Mouse (Mus musculus): ENCODE data around the gene Alox12b. TPM values are rescaled to one million over a fixed set of nuclear protein-coding genes. Genes with fewer than 3 reads are reported as not detected.

Alox12b gene
- total RNA-seq, 1 experiment from 2014 or later: not detected

DNA sequence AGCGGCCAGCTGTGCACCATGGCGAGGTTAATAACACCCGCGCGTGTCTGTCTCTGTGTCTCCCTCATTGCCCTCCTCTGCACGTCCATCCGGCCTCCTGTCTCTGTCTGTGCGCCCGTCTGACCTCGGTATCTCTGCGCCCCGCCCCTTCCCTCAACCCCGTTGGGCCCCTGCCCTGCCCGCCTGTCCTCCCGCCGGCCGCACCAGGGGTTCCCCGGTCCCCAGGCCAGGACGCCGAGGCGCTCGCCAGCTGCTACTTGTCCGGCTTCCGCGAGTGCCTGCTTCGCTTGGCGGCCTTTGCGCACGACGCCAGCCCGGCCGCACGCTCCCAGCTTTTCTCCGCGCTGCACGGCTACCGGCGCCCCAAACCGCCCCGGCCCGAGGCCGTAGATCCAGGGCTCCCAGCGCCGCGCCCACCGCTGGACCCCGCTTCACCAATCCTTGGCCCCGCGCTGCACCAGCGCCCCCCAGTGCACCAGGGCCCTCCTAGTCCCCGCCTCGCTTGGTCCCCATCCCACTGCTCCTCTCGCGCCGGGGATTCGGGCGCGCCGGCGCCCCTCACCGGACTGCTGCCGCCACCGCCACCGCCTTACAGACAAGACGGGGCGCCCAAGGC is 34.3 kb upstream of the Alox12b start, which contains the start of gene 9130213A22Rik:
Gene 9130213A22Rik (minus strand): TSS at position 254 of the 616 bp plus-strand sequence.
- peak; percentile 13; the same call in 1 of the 2 replicates for ATAC-seq (ENCODE audit: extremely low read depth, insufficient number of reproducible peaks, low FRiP score, poor library complexity, severe bottlenecking)

DNA sequence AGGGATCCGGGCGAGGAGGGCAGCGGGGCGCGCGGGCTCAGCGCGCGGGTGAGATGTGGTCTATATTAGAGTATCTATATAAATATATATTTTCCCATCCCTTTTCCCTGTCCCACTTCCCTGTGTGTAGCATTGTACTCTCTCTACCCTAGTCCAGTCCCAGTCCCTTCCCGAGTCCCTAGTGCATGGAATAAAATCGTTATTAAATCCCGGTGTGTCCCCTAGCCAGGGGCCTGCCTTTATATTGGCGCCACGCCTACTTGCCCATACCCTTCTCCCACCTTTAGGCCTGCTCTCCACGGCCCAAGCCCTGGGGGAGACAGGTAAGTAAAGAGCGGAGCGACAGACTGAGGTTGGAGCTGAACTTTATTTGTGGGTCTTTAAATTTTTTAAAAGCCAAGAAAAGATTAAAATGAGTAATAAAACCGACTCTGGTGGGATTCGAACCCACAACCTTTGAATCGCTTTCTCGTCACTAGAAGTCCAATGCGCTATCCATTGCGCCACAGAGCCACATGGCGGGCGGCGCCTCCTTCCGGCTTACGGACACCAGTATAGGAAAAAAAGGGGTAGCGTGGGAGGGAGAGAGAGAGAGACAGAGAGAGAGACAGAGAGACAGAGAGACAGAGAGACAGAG is 33.6 kb upstream of the Alox12b start:
- ATAC-seq (ENCODE audit: extremely low read depth, insufficient number of reproducible peaks, low FRiP score, poor library complexity, severe bottlenecking): peak; percentile 19; the same call in 1 of the 2 replicates

DNA sequence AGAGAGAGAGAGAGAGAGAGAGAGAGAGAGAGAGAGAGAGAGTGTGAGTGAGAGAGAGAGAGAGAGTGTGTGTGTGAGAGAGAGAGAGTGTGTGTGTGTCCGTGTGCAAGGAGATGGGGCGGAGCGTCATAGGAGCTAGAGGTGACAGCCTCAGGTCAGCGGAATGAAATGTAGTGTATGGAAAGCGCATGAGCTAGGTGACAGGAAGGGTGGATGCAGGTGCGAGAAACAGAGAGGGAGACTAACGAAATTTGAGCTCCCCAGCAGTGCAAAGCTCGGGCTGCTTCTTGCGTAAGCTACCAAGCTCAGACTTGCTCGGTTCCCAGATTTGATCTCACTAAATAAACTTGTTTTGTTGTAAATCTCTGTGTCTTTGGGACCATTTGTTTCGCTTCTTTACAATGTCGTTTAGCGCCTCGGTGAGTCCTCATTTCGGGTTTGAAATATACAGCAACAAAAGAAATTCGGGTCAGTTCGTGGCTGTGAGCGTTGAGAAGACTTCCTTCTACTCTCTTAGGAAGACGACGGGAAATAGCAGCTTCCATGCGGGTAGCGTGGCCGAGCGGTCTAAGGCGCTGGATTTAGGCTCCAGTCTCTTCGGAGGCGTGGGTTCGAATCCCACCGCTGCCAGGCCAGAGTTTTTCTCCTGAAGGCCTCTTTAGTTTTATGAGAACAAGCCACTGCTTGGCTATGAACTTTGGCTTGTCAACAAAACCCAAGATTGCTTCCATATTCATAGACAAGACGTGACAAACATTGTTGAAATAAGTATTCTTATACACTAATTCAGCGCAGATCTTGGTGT is 32.9 kb upstream of the Alox12b start:
- ATAC-seq (ENCODE audit: extremely low read depth, insufficient number of reproducible peaks, low FRiP score, poor library complexity, severe bottlenecking): peak; percentile 30; the same call in 1 of the 2 replicates

DNA sequence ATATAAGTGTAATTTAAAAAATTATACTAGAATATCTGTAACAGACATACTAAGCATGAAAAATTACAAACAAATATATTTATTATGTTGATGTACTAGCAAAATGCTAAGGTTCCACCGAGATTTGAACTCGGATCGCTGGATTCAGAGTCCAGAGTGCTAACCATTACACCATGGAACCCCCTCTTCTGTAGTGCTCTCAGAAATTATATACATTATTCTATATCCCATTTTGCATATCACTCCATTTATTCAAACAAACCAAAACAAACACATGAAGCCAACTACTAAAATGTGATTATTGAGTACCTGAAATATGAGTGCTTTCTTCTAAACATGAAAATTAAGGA is 32.3 kb upstream of the Alox12b start:
- ATAC-seq (ENCODE audit: extremely low read depth, insufficient number of reproducible peaks, low FRiP score, poor library complexity, severe bottlenecking): no peak

DNA sequence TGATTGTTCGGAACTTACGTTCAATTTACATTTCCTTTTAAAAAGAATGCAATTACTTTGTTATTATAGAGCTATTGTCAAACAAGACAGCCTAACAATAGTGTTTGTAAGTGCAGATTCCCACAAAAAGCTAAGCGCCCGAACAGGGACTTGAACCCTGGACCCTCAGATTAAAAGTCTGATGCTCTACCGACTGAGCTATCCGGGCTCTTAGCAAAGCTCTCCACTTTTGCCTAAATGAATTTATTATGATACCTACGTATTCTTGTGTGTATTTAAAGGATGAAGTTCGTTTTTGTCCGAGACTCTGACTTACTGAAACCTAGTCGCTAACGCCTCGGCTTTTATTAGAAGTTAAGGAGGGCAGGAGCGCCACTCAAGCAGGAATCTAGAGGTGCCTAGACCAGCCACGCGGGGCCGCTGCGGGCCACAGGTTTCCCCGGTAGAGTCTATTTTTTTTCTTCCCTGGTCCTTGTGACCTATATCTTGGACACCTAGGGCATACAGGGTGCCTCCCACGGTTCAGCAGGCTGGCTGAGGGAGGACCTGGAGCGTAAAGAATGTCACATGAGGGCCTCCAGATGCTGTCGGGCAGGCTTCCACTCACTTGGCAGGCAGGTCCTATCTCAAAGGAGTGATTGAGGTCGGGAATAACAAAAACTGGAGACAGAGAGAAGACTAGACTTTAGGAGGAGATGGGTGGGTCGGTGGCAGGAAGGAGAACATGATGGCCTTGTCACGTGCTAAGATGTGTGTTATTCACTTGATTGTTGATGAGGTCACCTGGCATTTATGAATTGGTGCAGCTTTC is 31.5 kb upstream of the Alox12b start:
- ATAC-seq (ENCODE audit: extremely low read depth, insufficient number of reproducible peaks, low FRiP score, poor library complexity, severe bottlenecking): peak; percentile 24

DNA sequence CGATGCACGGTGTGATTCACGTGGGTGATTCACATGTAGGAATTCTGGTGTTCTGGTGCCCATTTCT is 31.1 kb upstream of the Alox12b start, which contains the start of gene Aloxe3:
Gene Aloxe3 (plus strand): TSS at position 45 of the 67 bp plus-strand sequence.
- no peak for ATAC-seq (ENCODE audit: extremely low read depth, insufficient number of reproducible peaks, low FRiP score, poor library complexity, severe bottlenecking)

DNA sequence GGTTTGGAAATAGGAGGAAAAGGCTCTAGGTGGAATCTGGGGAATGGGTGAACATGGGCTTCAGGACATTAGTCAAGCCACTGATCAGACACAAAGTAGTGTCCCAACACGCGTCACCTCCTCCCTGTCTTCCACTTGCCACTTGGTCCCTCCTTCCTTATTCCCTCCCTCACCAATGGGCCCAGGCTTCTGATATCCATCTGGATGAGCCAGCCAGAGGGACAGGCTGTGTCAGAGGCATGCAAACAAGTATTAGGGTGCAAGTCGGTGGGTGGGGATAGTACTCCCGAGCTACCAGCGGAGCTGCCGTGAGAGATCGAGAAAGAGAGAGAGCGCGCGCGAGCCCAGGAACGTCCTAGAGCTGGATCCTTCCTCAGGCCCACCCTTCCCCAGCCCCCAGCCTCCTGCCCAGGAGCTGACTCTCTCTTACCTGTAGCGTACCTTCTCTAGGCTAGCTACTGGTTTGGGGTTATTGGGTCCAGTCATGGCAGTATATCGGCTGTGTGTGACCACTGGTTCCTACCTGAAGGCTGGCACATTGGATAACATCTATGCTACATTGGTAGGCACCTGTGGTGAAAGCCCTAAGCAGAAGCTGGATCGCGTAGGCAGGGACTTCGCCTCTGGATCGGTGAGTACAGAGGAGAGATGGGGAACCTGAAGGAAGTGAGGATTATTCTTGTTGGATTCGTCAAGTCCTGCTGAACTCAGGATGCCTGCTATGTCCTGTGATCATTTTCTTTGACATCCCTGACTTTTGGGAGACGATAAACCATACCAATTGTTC is 30.7 kb upstream of the Alox12b start:
- no peak for ATAC-seq (ENCODE audit: extremely low read depth, insufficient number of reproducible peaks, low FRiP score, poor library complexity, severe bottlenecking)

DNA sequence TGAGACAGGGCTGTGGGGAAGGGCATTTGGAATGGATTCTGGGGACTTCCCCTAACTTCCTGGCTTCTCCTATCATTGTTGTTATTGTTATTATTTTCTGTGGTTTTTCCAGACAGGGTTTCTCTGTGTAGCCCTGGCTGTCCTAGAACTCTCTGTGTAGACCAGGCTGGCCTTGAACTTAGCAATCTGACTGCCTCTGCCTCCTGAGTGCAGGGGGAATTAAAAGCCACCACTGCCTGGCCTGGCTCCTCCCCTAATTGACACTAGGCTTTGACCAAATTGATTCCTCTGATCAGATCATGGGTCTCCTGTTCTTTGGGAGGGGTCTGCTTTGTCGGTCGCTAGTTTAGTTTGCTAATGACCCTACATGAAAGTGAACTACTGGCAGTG is 30.1 kb upstream of the Alox12b start:
- no peak for ATAC-seq (ENCODE audit: extremely low read depth, insufficient number of reproducible peaks, low FRiP score, poor library complexity, severe bottlenecking)

DNA sequence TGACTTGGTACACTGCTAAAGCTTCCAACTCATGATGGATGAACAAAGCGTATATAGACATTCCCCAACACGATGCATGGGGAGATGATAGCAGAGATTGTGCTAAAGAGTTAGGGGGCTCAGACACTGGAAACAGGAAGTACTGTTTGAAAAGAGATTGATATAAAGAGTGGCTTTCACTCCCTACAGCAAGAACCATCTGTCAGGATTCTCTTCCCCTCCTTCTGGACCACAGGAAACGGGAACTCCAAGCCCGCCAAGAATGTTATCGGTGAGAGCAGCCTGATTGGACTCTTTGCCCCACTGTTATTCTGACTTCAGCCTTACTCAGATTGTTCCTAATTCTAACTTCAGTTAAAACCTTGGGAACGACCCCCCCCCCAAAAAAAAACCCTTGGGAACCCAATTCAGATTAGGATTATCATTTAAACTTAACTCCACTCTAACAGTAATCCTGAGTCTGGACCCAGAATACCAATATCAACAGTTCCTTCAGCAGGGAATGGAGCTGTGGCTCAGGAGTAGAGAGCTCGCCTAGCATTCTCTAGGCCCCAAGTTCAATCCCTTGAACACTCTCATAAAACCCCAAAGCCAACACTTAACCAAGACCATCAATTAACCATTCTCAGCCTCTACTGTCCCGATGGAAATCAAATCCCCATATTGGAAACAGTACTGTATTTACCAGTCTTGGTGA is 28.2 kb upstream of the Alox12b start:
- no peak for ATAC-seq (ENCODE audit: extremely low read depth, insufficient number of reproducible peaks, low FRiP score, poor library complexity, severe bottlenecking)

DNA sequence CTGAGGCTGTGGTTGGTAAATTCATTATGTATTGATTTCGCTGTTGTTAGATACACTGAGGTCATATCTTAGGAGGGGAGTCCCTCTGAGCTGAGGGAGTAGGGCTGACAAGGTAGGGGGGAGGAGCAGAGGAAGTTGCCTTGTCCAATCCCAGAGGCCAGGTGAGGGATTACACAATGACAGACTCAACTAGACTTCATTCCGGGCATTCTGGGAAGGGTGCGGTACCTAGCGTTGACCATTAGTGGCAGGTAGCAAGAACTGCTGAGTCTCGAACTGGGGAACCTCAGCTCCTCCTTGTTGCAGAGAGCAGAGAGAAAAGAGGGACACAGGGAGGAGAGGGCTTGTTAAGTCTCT is 23.2 kb upstream of the Alox12b start:
- no peak for ATAC-seq (ENCODE audit: extremely low read depth, insufficient number of reproducible peaks, low FRiP score, poor library complexity, severe bottlenecking)

DNA sequence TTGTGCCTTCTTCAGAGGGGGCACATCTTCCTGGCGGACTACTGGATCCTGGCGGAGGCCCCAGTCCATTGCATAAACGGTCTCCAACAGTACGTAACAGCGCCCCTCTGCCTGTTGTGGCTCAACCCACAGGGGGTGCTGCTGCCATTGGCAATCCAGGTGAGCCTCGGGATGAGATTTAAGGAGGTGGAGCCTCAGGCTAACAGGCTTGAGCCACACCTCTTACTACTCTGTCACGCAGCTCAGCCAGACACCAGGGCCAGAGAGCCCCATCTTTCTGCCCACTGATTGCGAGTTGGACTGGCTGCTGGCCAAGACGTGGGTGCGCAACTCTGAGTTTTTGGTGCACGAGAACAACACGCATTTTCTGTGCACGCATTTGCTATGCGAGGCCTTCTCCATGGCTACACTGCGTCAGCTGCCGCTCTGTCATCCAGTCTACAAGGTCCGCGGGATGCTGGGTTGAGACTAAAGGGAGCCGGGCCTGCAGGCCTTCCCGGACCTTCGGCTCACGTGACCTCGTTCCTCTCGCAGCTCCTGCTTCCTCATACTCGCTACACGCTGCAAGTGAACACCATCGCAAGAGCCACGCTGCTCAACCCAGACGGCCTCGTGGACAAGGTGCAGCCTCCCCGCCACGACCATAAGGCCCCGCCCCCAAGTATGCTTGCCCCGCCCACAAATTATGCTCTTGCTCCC is 22.7 kb upstream of the Alox12b start:
- peak; percentile 67 for ATAC-seq (ENCODE audit: extremely low read depth, insufficient number of reproducible peaks, low FRiP score, poor library complexity, severe bottlenecking)

DNA sequence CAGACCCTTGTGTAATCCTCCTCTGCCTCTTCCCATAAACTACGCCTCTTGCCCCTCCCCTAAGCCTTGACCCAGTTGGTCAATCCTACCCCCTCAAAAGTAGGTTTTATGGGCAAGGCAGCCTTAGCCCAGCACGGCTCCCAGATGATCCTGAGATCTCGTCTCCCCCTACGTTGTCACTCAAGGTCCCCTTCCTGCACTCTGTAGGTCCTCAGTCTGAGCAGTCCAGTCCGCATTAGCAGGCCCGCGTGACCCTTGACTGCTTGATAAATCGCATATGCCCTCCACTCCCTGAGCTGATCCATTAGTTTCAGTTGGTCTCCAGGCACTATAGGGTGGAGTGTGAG is 22.2 kb upstream of the Alox12b start:
- ATAC-seq (ENCODE audit: extremely low read depth, insufficient number of reproducible peaks, low FRiP score, poor library complexity, severe bottlenecking): no peak

DNA sequence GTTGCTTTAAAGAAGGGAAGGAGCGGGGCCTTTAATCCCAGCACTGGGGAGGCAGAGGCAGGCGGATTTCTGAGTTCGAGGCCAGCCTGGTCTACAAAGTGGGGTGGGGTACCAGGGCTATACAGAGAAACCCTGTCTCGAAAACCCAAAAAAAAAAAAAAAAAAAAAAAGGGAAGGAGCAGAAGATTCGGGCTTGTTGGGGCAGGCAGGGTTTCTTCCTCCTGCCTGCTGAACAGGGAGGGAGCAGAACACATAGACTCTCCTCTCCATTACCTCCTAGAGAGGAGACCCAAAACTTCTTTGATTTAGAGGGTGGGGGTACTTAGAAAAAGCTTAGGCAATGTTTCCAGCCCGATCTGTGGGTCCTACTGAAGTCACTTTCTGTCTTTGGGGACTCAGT is 21.4 kb upstream of the Alox12b start:
- ATAC-seq (ENCODE audit: extremely low read depth, insufficient number of reproducible peaks, low FRiP score, poor library complexity, severe bottlenecking): no peak

DNA sequence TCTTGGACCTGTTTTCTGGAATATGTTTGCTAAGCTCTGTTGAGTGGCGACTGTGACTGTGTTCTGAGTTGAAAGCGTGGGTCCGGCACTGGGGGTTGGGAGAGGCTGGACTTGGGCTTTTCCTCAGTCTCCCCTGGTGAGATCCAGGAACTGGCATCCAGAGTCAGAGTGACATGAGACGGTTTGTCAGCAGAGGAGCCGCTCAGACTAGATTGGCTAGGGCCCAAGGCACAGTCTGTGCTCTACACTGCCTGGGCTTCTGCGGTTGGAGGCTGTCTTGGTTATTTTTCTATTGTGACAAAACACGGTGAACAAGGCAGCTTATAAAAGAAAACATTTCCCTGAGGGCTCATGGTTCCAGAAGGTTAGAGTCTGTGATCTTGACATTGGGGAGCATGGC is 9.2 kb upstream of the Alox12b start:
- no peak for ATAC-seq (ENCODE audit: extremely low read depth, insufficient number of reproducible peaks, low FRiP score, poor library complexity, severe bottlenecking)

DNA sequence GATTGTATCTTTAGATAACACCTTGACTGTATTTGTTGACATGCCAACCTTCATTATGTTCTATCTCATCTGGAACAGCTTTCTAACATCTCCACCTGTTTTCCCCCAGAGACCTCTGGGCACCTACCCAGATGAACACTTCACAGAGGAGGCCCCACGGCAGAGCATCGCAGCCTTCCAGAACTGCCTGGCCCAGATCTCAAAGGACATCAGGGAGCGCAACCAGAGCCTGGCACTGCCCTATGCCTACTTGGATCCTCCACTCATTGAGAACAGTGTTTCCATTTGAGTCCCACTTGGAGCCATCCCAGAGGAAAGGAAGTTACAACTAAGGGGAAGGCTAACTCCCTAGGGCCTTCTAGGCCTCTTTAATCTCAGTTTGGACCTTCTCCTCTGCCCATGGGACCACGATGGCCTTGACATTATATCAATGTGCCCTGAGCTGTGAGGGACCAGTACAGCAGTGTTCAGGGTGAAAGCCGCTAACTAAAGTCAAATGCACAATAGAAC is 8.3 kb upstream of the Alox12b start:
- ATAC-seq (ENCODE audit: extremely low read depth, insufficient number of reproducible peaks, low FRiP score, poor library complexity, severe bottlenecking): no peak

DNA sequence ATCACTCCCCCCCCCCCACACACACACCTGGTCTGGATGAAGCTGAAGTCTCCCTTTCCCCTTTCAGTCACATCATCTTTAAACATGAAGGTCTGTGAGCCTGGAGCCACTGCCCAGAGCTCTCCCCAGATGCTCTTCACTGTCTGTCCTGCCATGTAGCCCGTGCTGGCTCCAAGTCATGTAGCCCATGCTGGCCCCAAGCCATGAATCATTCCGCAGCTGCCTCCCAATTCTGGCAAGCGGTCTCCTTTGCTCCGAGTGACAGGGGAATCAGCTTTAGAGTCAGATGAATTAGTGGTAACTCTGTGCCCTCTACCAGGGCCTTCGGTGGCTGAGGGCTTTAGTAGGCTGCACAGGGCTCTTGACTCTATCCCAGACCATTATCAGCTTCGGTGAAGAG is 7.1 kb upstream of the Alox12b start:
- no peak for ATAC-seq (ENCODE audit: extremely low read depth, insufficient number of reproducible peaks, low FRiP score, poor library complexity, severe bottlenecking)

DNA sequence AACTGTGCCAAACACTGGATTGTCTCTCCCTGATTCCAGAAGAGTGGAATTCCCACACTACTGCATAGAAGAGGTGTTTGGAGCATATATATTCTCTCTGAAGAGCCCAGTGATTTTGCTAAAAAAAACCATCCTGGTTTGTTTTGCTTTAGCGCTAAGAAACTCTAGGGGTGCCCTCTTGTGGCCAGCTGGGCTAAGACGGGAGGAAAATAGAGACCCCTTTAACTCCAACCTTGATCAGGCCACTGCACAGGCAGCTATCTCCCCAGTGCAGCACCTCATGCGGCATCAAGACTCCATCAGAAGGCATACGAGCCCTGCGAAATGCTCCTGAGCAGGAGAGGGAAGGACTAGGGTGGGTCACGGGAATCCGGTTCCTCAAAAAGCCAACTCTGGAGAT is 6.3 kb upstream of the Alox12b start:
- peak; percentile 40; the same call in 1 of the 2 replicates for ATAC-seq (ENCODE audit: extremely low read depth, insufficient number of reproducible peaks, low FRiP score, poor library complexity, severe bottlenecking)

DNA sequence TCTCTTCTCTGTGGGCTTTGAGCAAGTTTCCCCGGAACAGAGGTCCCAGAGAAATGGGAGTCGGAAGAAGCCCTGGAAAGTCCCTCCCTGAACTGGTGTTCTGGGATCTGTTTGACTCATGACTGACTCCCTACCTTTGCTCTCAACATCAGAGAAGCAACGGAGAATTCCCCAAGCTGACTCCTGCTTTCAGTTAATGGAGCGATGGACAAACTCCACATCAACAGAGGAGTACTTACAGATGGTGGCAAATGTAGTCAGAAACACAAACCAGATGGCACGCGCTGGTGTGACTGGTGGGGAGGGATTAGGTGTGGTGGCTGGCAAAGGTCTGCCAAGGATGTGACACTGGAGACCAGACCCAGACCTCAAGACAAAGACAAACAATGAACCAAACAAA is 5.8 kb upstream of the Alox12b start:
- ATAC-seq (ENCODE audit: extremely low read depth, insufficient number of reproducible peaks, low FRiP score, poor library complexity, severe bottlenecking): no peak

Measured in neutrophil, adult 5-6 weeks (primary cell).